Mouse (Mus musculus) brain, adult 2 months (tissue): ENCODE data around the gene Lrrc20.
"Not testable (repeated sequence)": the region's sequence is repeated elsewhere in the genome, so short reads cannot be mapped to it uniquely, and the experiment has no call there.

Source experiments
- DNase-seq: peaks from one replicate; pipeline ENCODE4 v3.0.0; 2011; ENCODE audit warnings: low read depth, low spot score

Gene Lrrc20

GRCm38 (mm10) chr10:61475594-61476439 lies at the start of gene Lrrc20:
Gene Lrrc20, plus strand, starts transcription at chr10:61475801.
- DNase-seq: peak; percentile 98

GRCm38 (mm10) chr10:61426251-61426757 lies 49.3 kb upstream of the Lrrc20 start:
- DNase-seq: no peak

GRCm38 (mm10) chr10:61427951-61428350 lies 47.6 kb upstream of the Lrrc20 start:
- no peak for DNase-seq

GRCm38 (mm10) chr10:61428416-61428815 lies 47.2 kb upstream of the Lrrc20 start:
- no peak for DNase-seq

GRCm38 (mm10) chr10:61429043-61429442 lies 46.6 kb upstream of the Lrrc20 start:
- DNase-seq: no peak

GRCm38 (mm10) chr10:61431375-61431774 lies 44.2 kb upstream of the Lrrc20 start:
- DNase-seq: peak; percentile 89

GRCm38 (mm10) chr10:61440202-61440800 lies 35.3 kb upstream of the Lrrc20 start:
- no peak for DNase-seq

GRCm38 (mm10) chr10:61443456-61443855 lies 32.1 kb upstream of the Lrrc20 start:
- peak; percentile 37 for DNase-seq

- DNase-seq: no peak
These were observed 31.7 kb upstream of the Lrrc20 start for GRCm38 (mm10) chr10:61443876-61444275.

GRCm38 (mm10) chr10:61445016-61445415 lies 30.6 kb upstream of the Lrrc20 start:
- DNase-seq: peak; percentile 85

GRCm38 (mm10) chr10:61447581-61448353 lies 27.8 kb upstream of the Lrrc20 start:
- no peak for DNase-seq

- DNase-seq: no peak
These were observed 26.8 kb upstream of the Lrrc20 start for GRCm38 (mm10) chr10:61448834-61449233.

- peak; percentile 44 for DNase-seq
These were observed 24.1 kb upstream of the Lrrc20 start for GRCm38 (mm10) chr10:61451463-61451930.

- peak; percentile 47 for DNase-seq
These were observed 23.5 kb upstream of the Lrrc20 start for GRCm38 (mm10) chr10:61451931-61452617.

GRCm38 (mm10) chr10:61452645-61453044 lies 23.0 kb upstream of the Lrrc20 start, which contains the start of gene Eif4ebp2:
Gene Eif4ebp2, minus strand, starts transcription at chr10:61452661.
- DNase-seq: peak; percentile 99

- DNase-seq: not testable (repeated sequence)
These were observed 22.4 kb upstream of the Lrrc20 start for GRCm38 (mm10) chr10:61453171-61453570.

GRCm38 (mm10) chr10:61457182-61457581 lies 18.4 kb upstream of the Lrrc20 start:
- no peak for DNase-seq

GRCm38 (mm10) chr10:61465009-61465408 lies 10.6 kb upstream of the Lrrc20 start:
- no peak for DNase-seq

- no peak for DNase-seq
These were observed 9.4 kb upstream of the Lrrc20 start for GRCm38 (mm10) chr10:61466242-61466641.

- DNase-seq: peak; percentile 78
These were observed 8.7 kb upstream of the Lrrc20 start for GRCm38 (mm10) chr10:61466873-61467272.

- DNase-seq: no peak
These were observed 6.7 kb upstream of the Lrrc20 start for GRCm38 (mm10) chr10:61468900-61469299.
